Mouse (Mus musculus) myocyte (in vitro differentiated cells): Measurements from ENCODE around the gene Fkbp10. TPM values are rescaled to one million over a fixed set of nuclear protein-coding genes. Genes with fewer than 3 reads are reported as not detected.
A peak's percentile ranks its signal among the peaks of the same experiment; 100 is the strongest.

Experiments used
- H3K27me3 ChIP-seq: one replicate; pipeline ENCODE4 v1.6.1; 2011; ENCODE audit not compliant: control insufficient read depth, insufficient read depth, insufficient read length
- H3K36me3 ChIP-seq: one replicate; pipeline ENCODE4 v1.6.1; 2011; ENCODE audit not compliant: control insufficient read depth, insufficient read depth
- H3K4me2 ChIP-seq: one replicate; pipeline ENCODE4 v1.6.1; 2011; ENCODE audit warnings: low read depth, control low read depth
- H3K4me3 ChIP-seq: one replicate; pipeline ENCODE4 v1.5.1; 2011; ENCODE audit warnings: mild to moderate bottlenecking, control low read depth, moderate library complexity
- H3K79me2 ChIP-seq: one replicate; pipeline ENCODE4 v1.6.1; 2011; ENCODE audit not compliant: control insufficient read depth, insufficient read depth
- H3ac ChIP-seq: one replicate; pipeline ENCODE4 v1.6.1; 2011; ENCODE audit not compliant: control insufficient read depth, insufficient read length
- CEBPB ChIP-seq: IDR thresholded peaks from 2 replicates; pipeline ENCODE4 v1.6.1; 2011; ENCODE audit warnings: mild to moderate bottlenecking, moderate library complexity; ENCODE audit not compliant: poor library complexity, insufficient read depth, severe bottlenecking
- E2F4 ChIP-seq: IDR thresholded peaks from one replicate; pipeline ENCODE4 v1.6.1; 2011; ENCODE audit warnings: mild to moderate bottlenecking, control low read depth, moderate library complexity; ENCODE audit not compliant: insufficient read depth
- MAX ChIP-seq: IDR thresholded peaks from one replicate; pipeline ENCODE4 v1.6.1; 2011; ENCODE audit warnings: low read depth, mild to moderate bottlenecking, control low read depth
- MYOD1 ChIP-seq, 3 experiments: IDR thresholded peaks; one replicate each; pipeline ENCODE4 v1.6.1; 2011; ENCODE audit warnings: control low read depth in 2 of 3, low read depth in 2 of 3, mild to moderate bottlenecking in 2 of 3, moderate library complexity in 1 of 3; ENCODE audit not compliant: insufficient read length in 2 of 3, control insufficient read depth in 1 of 3
- MYOG ChIP-seq, 3 experiments: IDR thresholded peaks; one replicate each; pipeline ENCODE4 v1.6.1; 2011; ENCODE audit warnings: control low read depth in 2 of 3, low read depth in 2 of 3, mild to moderate bottlenecking in 2 of 3; ENCODE audit not compliant: insufficient read length in 2 of 3, control insufficient read depth in 1 of 3, insufficient read depth in 1 of 3
- POLR2A ChIP-seq: IDR thresholded peaks from one replicate; pipeline ENCODE4 v1.6.1; 2011; ENCODE audit warnings: low read depth, mild to moderate bottlenecking, control low read depth, moderate library complexity; ENCODE audit not compliant: insufficient read length
- POLR2AphosphoS2 ChIP-seq: IDR thresholded peaks from one replicate; pipeline ENCODE4 v1.6.1; 2011; ENCODE audit warnings: low read depth, control low read depth; ENCODE audit not compliant: insufficient read length
- REST ChIP-seq: IDR thresholded peaks from one replicate; pipeline ENCODE4 v1.6.1; 2011; ENCODE audit warnings: mild to moderate bottlenecking, control low read depth, moderate library complexity; ENCODE audit not compliant: insufficient read depth, insufficient read length
- SRF ChIP-seq: IDR thresholded peaks from one replicate; pipeline ENCODE4 v1.6.1; 2011; ENCODE audit warnings: low read depth; ENCODE audit not compliant: control insufficient read depth, insufficient read length
- TCF12 ChIP-seq: IDR thresholded peaks from one replicate; pipeline ENCODE4 v1.6.1; 2011; ENCODE audit warnings: mild to moderate bottlenecking, control low read depth; ENCODE audit not compliant: poor library complexity, insufficient read depth, severe bottlenecking
- TCF3 ChIP-seq: IDR thresholded peaks from one replicate; pipeline ENCODE4 v1.6.1; 2011; ENCODE audit warnings: low read depth, control low read depth; ENCODE audit not compliant: insufficient read length
- USF1 ChIP-seq: IDR thresholded peaks from one replicate; pipeline ENCODE4 v1.6.1; 2011; ENCODE audit warnings: low read depth, mild to moderate bottlenecking, control low read depth, moderate library complexity
- polyA plus RNA-seq: library from polyadenylated mRNA; unstranded; fragments of >200 nt; fragmentation: generic; extraction: Trizol; gene quantifications from one replicate; pipeline ENCODE4 v1.2.1, GENCODE M21; 2012; ENCODE audit warnings: missing spikeins

Gene Fkbp10
- polyA plus RNA-seq, 1 experiment, result 162 TPM

DNA sequence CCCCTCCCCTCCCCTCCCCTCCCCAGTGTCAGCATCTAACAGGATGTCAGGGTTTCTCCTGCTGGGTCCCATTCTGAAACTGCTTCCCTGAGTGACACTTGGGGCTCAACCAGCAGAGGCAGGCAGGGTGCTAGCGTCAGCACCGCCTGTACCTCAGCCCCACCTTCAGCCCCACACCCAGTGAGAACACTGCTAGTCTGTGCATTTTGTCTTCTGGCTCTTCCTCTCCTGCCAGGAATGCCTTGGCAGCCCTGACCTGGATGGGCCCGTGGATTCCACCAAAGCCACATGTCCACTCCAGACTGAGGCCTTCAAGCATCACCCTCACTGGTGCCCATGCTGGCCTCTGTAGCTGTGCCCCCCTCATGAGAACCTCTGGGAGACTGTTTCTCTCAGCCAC is 5.8 kb upstream of the Fkbp10 start:
- Histone ChIP-seq H3K4me2 (no peak overlapping the region), H3K36me3 (peaks cover 14% of the 10 kb centered on the region), H3K79me2 (peaks cover 28% of the 10 kb centered on the region), H3K27me3 (no peaks in the 10 kb centered on the region), H3ac (no peak overlapping the region), H3K4me3 (no peak overlapping the region)
- peak; percentile 46 for TF ChIP-seq POLR2AphosphoS2
- no peak for TF ChIP-seq SRF

- H3K4me3 ChIP-seq, result peak overlapping the region; percentile 61
- peaks cover 14% of the 10 kb centered on the region for H3K36me3 ChIP-seq
- H3ac ChIP-seq, result peak overlapping the region; percentile 87
- H3K79me2 ChIP-seq, result peaks cover 44% of the 10 kb centered on the region
- H3K4me2 ChIP-seq, result peak overlapping the region; percentile 88
- no peaks in the 10 kb centered on the region for H3K27me3 ChIP-seq
- TF ChIP-seq SRF (peak; percentile 74), MYOG (IDR thresholded peaks at IDR 0.05; ENCODE audit: control insufficient read depth in 1 of 3, insufficient read depth in 1 of 3, insufficient read length in 2 of 3, low read depth in 2 of 3) (peak in 1 of 3 experiments; percentile 7), USF1 (no peak), MYOD1 (IDR thresholded peaks at IDR 0.05; ENCODE audit: control insufficient read depth in 1 of 3, insufficient read length in 2 of 3, low read depth in 2 of 3) (no peak), REST (no peak), CEBPB (no peak), POLR2A (peak; percentile 25), POLR2AphosphoS2 (peak; percentile 56), TCF3 (no peak), E2F4 (no peak), TCF12 (no peak), MAX (no peak)
Measured at GRCm38 (mm10) chr11:100411736-100412135, 3.8 kb upstream of the Fkbp10 start.

GRCm38 (mm10) chr11:100413541-100413940 is 2.0 kb upstream of the Fkbp10 start:
- H3K4me2 ChIP-seq, result peak overlapping the region; percentile 88
- H3K27me3 ChIP-seq, result no peaks in the 10 kb centered on the region
- H3K79me2 ChIP-seq, result peaks cover 61% of the 10 kb centered on the region
- H3K4me3 ChIP-seq, result peak overlapping the region; percentile 61
- peaks cover 14% of the 10 kb centered on the region for H3K36me3 ChIP-seq
- TF ChIP-seq POLR2AphosphoS2, result no peak
- no peak for TF ChIP-seq TCF12
- no peak for TF ChIP-seq TCF3
- TF ChIP-seq REST, result no peak
- TF ChIP-seq POLR2A, result no peak
- TF ChIP-seq USF1, result no peak
- no peak for TF ChIP-seq SRF
- no peak for TF ChIP-seq CEBPB
- TF ChIP-seq MYOG (IDR thresholded peaks at IDR 0.05; ENCODE audit: control insufficient read depth in 1 of 3, insufficient read depth in 1 of 3, insufficient read length in 2 of 3, low read depth in 2 of 3), result no peak
- TF ChIP-seq MYOD1 (IDR thresholded peaks at IDR 0.05; ENCODE audit: control insufficient read depth in 1 of 3, insufficient read length in 2 of 3, low read depth in 2 of 3), result no peak
- no peak for TF ChIP-seq MAX
- TF ChIP-seq E2F4, result no peak
- H3ac ChIP-seq, result peak overlapping the region; percentile 87

- H3ac ChIP-seq, result peak within 1 kb of the TSS; percentile 87
Measured at GRCm38 (mm10) chr11:100414021-100414913, 1.2 kb upstream of the Fkbp10 start, which contains the start of gene P3h4. Gene P3h4, minus strand, starts transcription at chr11:100414836.

More at GRCm38 (mm10) chr11:100414021-100414913, 1.2 kb upstream of the Fkbp10 start, which contains the start of gene P3h4:
- TF ChIP-seq MYOG (IDR thresholded peaks at IDR 0.05; ENCODE audit: control insufficient read depth in 1 of 3, insufficient read depth in 1 of 3, insufficient read length in 2 of 3, low read depth in 2 of 3) (peak in 2 of 3 experiments; percentile 69 to 80), TCF12 (no peak), CEBPB (no peak), E2F4 (peak; percentile 15), SRF (no peak), REST (no peak), MAX (no peak), POLR2A (peak; percentile 85), MYOD1 (IDR thresholded peaks at IDR 0.05; ENCODE audit: control insufficient read depth in 1 of 3, insufficient read length in 2 of 3, low read depth in 2 of 3) (peak in 1 of 3 experiments; percentile 74), POLR2AphosphoS2 (peak; percentile 69), TCF3 (no peak), USF1 (no peak)
- Histone ChIP-seq H3K4me2 (peak within 1 kb of the TSS; percentile 99), H3K79me2 (peaks cover 68% of the 10 kb centered on the region), H3K27me3 (no peaks in the 10 kb centered on the region), H3K4me3 (peak within 1 kb of the TSS; percentile 61), H3K36me3 (peaks cover 14% of the 10 kb centered on the region)
